Mouse (Mus musculus): ENCODE measurements around the gene Samd4. TPM values are rescaled to one million over a fixed set of nuclear protein-coding genes. Genes with fewer than 3 reads are reported as not detected.

The Samd4 gene
- total and polyA plus RNA-seq, 2 experiments from 2014 or later, result 3.5 to 15.2 TPM

DNA sequence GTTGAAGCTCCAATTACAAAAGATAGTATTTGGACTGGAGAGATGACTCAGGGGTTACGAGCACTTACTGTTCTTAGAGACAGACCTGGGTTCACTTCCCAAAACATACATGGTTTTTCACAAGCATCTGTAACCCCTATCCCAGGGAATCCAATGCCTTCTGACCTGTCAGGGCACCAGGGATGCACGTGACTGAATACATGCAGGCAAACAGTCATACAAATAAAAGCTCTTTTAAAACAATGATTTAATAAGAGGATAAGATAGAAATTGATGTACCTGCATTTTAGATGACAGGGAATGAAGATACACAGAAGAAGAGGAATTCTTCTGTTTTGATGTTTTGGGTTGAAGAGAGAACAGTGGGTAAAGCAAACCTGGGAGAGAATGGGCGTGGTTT is 107.8 kb downstream of the Samd4 start:
- TF ChIP-seq CTCF (IDR thresholded peaks at IDR 0.05; ENCODE audit: low read depth), result no peak
- 76% methylated on average over 3 of the region's 3 CpGs for WGBS
- Histone ChIP-seq H3K9ac (no peak overlapping the region), H3K36me3 (ENCODE audit: insufficient read depth) (no peaks in the 10 kb centered on the region), H3K27ac (ENCODE audit: low read depth, low read length) (no peak overlapping the region), H3K27me3 (ENCODE audit: insufficient read depth, low read length) (no peaks in the 10 kb centered on the region), H3K9me3 (ENCODE audit: low read length) (no peaks in the 10 kb centered on the region), H3K4me2 (ENCODE audit: low read depth) (no peak overlapping the region), H3K4me3 (ENCODE audit: low read depth, low read length) (no peak overlapping the region), H3K4me1 (ENCODE audit: insufficient read depth) (no peaks in the 10 kb centered on the region)
- no peak for ATAC-seq
- DNase-seq, result no peak

DNA sequence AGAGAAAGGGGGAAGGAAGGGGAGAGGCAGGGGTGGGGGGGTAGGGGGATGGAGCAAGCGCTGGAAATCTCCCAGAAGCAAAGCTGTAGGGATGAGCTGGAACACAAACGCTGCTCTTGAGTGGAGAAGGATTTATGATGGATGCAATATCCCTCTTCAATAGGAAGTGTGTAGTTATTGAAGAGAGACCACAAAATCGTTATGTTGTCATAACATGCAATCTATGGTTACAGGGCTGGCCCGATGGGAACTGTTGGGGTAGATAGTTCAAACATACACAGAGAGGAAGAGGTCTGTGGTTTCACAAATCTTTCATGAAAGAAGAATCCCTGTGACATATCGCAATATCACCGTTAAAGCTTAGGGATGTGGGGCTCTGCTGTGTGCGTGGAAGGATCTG is 112.0 kb downstream of the Samd4 start:
- ATAC-seq, result no peak
- 90% methylated on average over 7 of the region's 7 CpGs for WGBS
- no peak overlapping the region for H3K27ac ChIP-seq (ENCODE audit: low read depth, low read length)
- H3K27me3 ChIP-seq (ENCODE audit: insufficient read depth, low read length), result no peaks in the 10 kb centered on the region
- no peak overlapping the region for H3K9ac ChIP-seq
- H3K4me1 ChIP-seq (ENCODE audit: insufficient read depth), result no peaks in the 10 kb centered on the region
- no peaks in the 10 kb centered on the region for H3K9me3 ChIP-seq (ENCODE audit: low read length)
- H3K4me3 ChIP-seq (ENCODE audit: low read depth, low read length), result no peak overlapping the region
- no peak for TF ChIP-seq CTCF (IDR thresholded peaks at IDR 0.05; ENCODE audit: low read depth)
- DNase-seq, result no peak
- no peak overlapping the region for H3K4me2 ChIP-seq (ENCODE audit: low read depth)
- H3K36me3 ChIP-seq (ENCODE audit: insufficient read depth), result no peaks in the 10 kb centered on the region

DNA sequence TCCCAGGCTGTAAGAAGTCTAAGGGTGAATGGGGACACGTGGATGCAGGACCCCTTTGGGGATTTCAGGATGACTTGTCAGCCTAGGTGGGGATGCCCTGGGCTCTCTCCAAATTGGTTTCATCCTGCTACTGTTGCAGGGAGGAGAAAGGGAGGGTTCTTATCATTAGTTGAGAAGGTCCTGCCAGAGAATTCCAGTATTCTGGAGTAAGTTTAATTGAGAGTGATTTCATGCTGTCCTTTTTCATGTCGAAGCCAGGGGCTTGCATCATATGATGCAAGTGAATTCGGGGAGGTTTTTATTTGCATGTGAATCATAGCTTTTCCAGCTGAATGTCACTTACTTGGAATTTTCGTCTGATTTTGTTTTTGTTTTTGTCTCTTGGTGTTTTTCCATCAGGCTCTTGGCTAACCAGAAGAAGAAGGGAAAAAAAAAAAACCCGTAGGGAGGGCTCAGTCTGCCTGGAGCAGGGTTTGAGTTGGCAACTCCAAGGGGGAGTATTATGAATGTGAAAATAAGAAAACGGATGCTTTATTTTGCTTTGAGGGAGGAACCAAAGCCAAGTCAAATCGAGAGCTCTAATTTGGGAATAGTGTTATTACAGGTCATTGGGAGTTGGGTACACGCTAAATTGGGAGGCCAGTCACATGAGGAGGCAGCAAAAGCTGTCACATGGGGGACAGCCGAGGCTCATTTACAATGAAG is 116.8 kb downstream of the Samd4 start:
- H3K9me3 ChIP-seq (ENCODE audit: low read length), result no peaks in the 10 kb centered on the region
- no peak for TF ChIP-seq CTCF (IDR thresholded peaks at IDR 0.05; ENCODE audit: low read depth)
- no peaks in the 10 kb centered on the region for H3K4me1 ChIP-seq (ENCODE audit: insufficient read depth)
- H3K4me2 ChIP-seq (ENCODE audit: low read depth), result no peak overlapping the region
- H3K27me3 ChIP-seq (ENCODE audit: insufficient read depth, low read length), result no peaks in the 10 kb centered on the region
- H3K36me3 ChIP-seq (ENCODE audit: insufficient read depth), result no peaks in the 10 kb centered on the region
- DNase-seq (no peak), ATAC-seq (peak; percentile 48; the same call in 1 of the 2 replicates)
- H3K4me3 ChIP-seq (ENCODE audit: low read depth, low read length), result no peak overlapping the region
- WGBS, result 23% methylated on average over 9 of the region's 9 CpGs
- no peak overlapping the region for H3K9ac ChIP-seq
- no peak overlapping the region for H3K27ac ChIP-seq (ENCODE audit: low read depth, low read length)

DNA sequence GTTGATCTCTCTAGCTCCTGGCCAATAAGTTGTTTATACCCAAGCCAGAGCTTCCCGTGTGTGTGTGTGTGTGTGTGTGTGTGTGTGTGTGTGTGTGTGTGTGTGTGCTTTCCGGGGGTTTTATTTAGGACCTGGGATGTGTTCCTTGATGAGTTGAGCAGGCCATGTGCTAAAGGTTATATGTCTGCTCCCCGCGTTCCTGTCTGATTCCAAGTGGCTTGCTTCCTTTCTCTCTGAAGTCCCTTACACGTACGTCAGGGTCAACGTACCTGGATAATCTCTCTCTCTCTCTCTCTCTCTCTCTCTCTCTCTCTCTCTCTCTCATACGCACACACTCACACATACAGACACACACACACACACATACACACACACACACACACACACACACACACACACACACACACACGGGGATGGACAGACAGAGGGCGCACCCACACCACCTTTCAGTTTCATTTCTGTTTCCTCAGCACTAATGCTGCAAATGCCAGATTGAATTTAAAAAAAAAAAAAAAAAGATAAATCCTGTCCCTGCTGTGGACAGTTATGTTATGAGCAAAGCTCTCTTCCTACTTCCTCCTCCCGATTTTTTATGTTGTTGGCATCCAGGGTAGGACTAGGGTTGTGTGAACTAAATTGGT is 117.6 kb downstream of the Samd4 start:
- 0 out of 2 replicates have a peak, but pooled peaks have one; percentile 12 for TF ChIP-seq CTCF (IDR thresholded peaks at IDR 0.05; ENCODE audit: low read depth)
- H3K9me3 ChIP-seq (ENCODE audit: low read length), result no peaks in the 10 kb centered on the region
- H3K27ac ChIP-seq (ENCODE audit: low read depth, low read length), result no peak overlapping the region
- DNase-seq (no peak), ATAC-seq (0 out of 2 replicates have a peak, but pooled peaks have one; percentile 2)
- H3K4me2 ChIP-seq (ENCODE audit: low read depth), result no peak overlapping the region
- H3K9ac ChIP-seq, result no peak overlapping the region
- no peaks in the 10 kb centered on the region for H3K27me3 ChIP-seq (ENCODE audit: insufficient read depth, low read length)
- 61% methylated on average over 11 of the region's 11 CpGs for WGBS
- no peaks in the 10 kb centered on the region for H3K36me3 ChIP-seq (ENCODE audit: insufficient read depth)
- no peaks in the 10 kb centered on the region for H3K4me1 ChIP-seq (ENCODE audit: insufficient read depth)
- no peak overlapping the region for H3K4me3 ChIP-seq (ENCODE audit: low read depth, low read length)

- WGBS, result 84% methylated on average over 24 of the region's 24 CpGs
- H3K36me3 ChIP-seq (ENCODE audit: insufficient read depth), result no peaks in the 10 kb centered on the region
- no peaks in the 10 kb centered on the region for H3K27me3 ChIP-seq (ENCODE audit: insufficient read depth, low read length)
- H3K4me2 ChIP-seq (ENCODE audit: low read depth), result no peak overlapping the region
- no peak overlapping the region for H3K9ac ChIP-seq
- no peak overlapping the region for H3K27ac ChIP-seq (ENCODE audit: low read depth, low read length)
- H3K4me1 ChIP-seq (ENCODE audit: insufficient read depth), result no peaks in the 10 kb centered on the region
- H3K4me3 ChIP-seq (ENCODE audit: low read depth, low read length), result no peak overlapping the region
- ATAC-seq (no peak), DNase-seq (no peak)
- TF ChIP-seq CTCF (IDR thresholded peaks at IDR 0.05; ENCODE audit: low read depth), result no peak
- no peaks in the 10 kb centered on the region for H3K9me3 ChIP-seq (ENCODE audit: low read length)
These were observed 118.4 kb downstream of the Samd4 start for GRCm38 (mm10) chr14:47000786-47001761.

GRCm38 (mm10) chr14:47004161-47004560 is 121.5 kb downstream of the Samd4 start:
- Histone ChIP-seq H3K4me3 (ENCODE audit: low read depth, low read length) (no peak overlapping the region), H3K36me3 (ENCODE audit: insufficient read depth) (no peaks in the 10 kb centered on the region), H3K27me3 (ENCODE audit: insufficient read depth, low read length) (no peaks in the 10 kb centered on the region), H3K9me3 (ENCODE audit: low read length) (0 out of 2 replicates have a peak, but pooled peaks cover 3% of the 10 kb centered on the region), H3K4me2 (ENCODE audit: low read depth) (no peak overlapping the region), H3K27ac (ENCODE audit: low read depth, low read length) (no peak overlapping the region), H3K9ac (no peak overlapping the region), H3K4me1 (ENCODE audit: insufficient read depth) (no peaks in the 10 kb centered on the region)
- no peak for DNase-seq
- peak; percentile 47 for TF ChIP-seq CTCF (IDR thresholded peaks at IDR 0.05; ENCODE audit: low read depth)
- no peak for ATAC-seq
- 30% methylated on average over 3 of the region's 3 CpGs for WGBS

Measured in forebrain, postnatal 0 days (tissue).